Mouse (Mus musculus) cortical plate, adult 2 months (tissue): Measurements from ENCODE around the gene Lxn.

Source experiments
- CTCF ChIP-seq: fragments of 200-500 bp; IDR thresholded peaks from 2 replicates; pipeline ENCODE4 v1.5.1; 2011; ENCODE audit warnings: mild to moderate bottlenecking, control low read depth, low read length; ENCODE audit not compliant: insufficient read depth; ENCODE audit errors: extremely low read depth
- POLR2A ChIP-seq: fragments of 200-500 bp; IDR thresholded peaks from 2 replicates; pipeline ENCODE4 v1.6.1; 2011; ENCODE audit warnings: mild to moderate bottlenecking, low read length, control low read depth; ENCODE audit not compliant: insufficient read depth; ENCODE audit errors: extremely low read depth

DNA sequence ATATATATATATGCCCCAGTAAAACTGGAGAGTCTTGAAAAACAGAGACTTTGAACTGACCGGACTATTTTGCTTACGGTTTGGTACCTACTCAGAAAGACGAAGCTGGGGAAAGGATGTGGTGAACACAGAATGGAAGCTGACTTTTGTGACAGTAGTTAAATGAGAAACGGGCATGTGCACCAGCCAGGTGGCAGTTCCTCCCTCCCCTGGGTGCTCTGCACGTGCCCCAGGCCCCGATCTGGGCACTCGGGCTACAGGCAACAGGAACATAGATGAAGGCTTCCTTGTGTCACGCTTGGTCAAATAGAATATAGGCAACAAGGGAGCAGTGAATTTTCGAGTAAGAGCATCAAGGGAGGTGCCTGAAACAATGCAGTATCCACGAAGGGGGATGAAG, 32.6 kb upstream of the Lxn start:
- TF ChIP-seq POLR2A (no peak), CTCF (no peak)
